Mouse (Mus musculus) liver, embryonic 14.5 days (tissue): ENCODE results near the gene Inpp5a. TPM values are rescaled to one million over a fixed set of nuclear protein-coding genes. Genes with fewer than 3 reads are reported as not detected.

Experiments
- ATAC-seq: fragments of 200-750 bp; cut with Nextera tagmentation; 2 replicates; pipeline ENCODE4 v1.8.0; 2017; ENCODE audit warnings: moderate number of reproducible peaks, mild to moderate bottlenecking, moderate library complexity; ENCODE audit not compliant: insufficient read depth
- DNase-seq, 3 experiments: peaks; one replicate each; pipeline ENCODE4 v3.0.0-alpha.2; 2012 to 2013; ENCODE audit warnings: low read depth in 3 of 3, low spot score in 3 of 3
- H3K27ac ChIP-seq: fragments of 300-500 bp; sonication (generic); 2 replicates; pipeline ENCODE4 v1.5.1; 2014; ENCODE audit warnings: moderate library complexity, mild to moderate bottlenecking, control low read depth, inconsistent platforms
- H3K27me3 ChIP-seq: fragments of 300-500 bp; sonication (generic); 2 replicates; pipeline ENCODE4 v1.6.1; 2014; ENCODE audit warnings: mild to moderate bottlenecking, low read length, moderate library complexity; ENCODE audit not compliant: control insufficient read depth, insufficient read depth
- H3K36me3 ChIP-seq: fragments of 300-500 bp; sonication (generic); replicated peaks from 2 replicates; pipeline ENCODE4 v1.6.1; 2014; ENCODE audit warnings: low read depth; ENCODE audit not compliant: control insufficient read depth, insufficient read depth
- H3K4me1 ChIP-seq, 2 experiments: fragments of 200-500 bp in 1 of 2; fragments of 300-500 bp in 1 of 2; sonication (generic) in 1 of 2; replicated peaks; 2 replicates each; pipeline ENCODE4 v1.6.1; 2012 to 2014; ENCODE audit warnings: antibody characterized with exemption in 1 of 2, inconsistent platforms in 1 of 2, low read length in 1 of 2; ENCODE audit not compliant: control insufficient read depth in 2 of 2, insufficient read depth in 2 of 2
- H3K4me2 ChIP-seq: fragments of 300-500 bp; sonication (generic); 2 replicates; pipeline ENCODE4 v1.6.1; 2014; ENCODE audit warnings: low read depth, mild to moderate bottlenecking, control low read depth, moderate library complexity
- H3K4me3 ChIP-seq, 2 experiments: fragments of 200-500 bp in 1 of 2; fragments of 300-500 bp in 1 of 2; sonication (generic) in 1 of 2; 2 replicates each; pipeline ENCODE4 v1.5.1; 2012 to 2014; ENCODE audit warnings: low read depth in 2 of 2, low read length in 2 of 2, mild to moderate bottlenecking in 2 of 2, control low read depth in 1 of 2, inconsistent platforms in 1 of 2, moderate library complexity in 1 of 2; ENCODE audit not compliant: insufficient read depth in 1 of 2
- H3K9ac ChIP-seq: fragments of 300-500 bp; sonication (generic); replicated peaks from 2 replicates; pipeline ENCODE4 v1.6.1; 2014; ENCODE audit warnings: mild to moderate bottlenecking, control low read depth, moderate library complexity
- H3K9me3 ChIP-seq: fragments of 300-500 bp; sonication (generic); 2 replicates; pipeline ENCODE4 v1.6.1; 2016; ENCODE audit warnings: low read length, mixed read lengths; ENCODE audit not compliant: control insufficient read depth
- CTCF ChIP-seq: IDR thresholded peaks from 2 replicates; pipeline ENCODE4 v1.5.1; 2016; ENCODE audit warnings: antibody characterized with exemption, low read depth, control low read depth
- EP300 ChIP-seq: IDR thresholded peaks from 2 replicates; pipeline ENCODE4 v1.6.1; 2016; ENCODE audit warnings: antibody characterized with exemption, low read depth
- WGBS: fragments of 180-500 bp; shearing (Covaris S2); extraction: QIAGEN DNeasy Blood & Tissue Kit; methylation state at CpG from one replicate; pipeline ENCODE4 v1.1.7; 2014; ENCODE audit not compliant: insufficient replicate concordance; 5-methylcytosine and 5-hydroxymethylcytosine counted together
- polyA plus RNA-seq, 2 experiments: library from polyadenylated mRNA; depleted of rRNA in 1 of 2; stranded (reverse) in 1 of 2; unstranded in 1 of 2; fragments of >200 nt; fragmentation: Nextera tagmentation in 1 of 2; extraction: Ambion mirVana in 1 of 2; gene quantifications; 2 replicates each; pipeline versions ENCODE4 v1.2.1 to v1.2.3; 2012 to 2014

The Inpp5a gene
- polyA plus RNA-seq, 2 experiments: 2.4 to 3.5 TPM

GRCm38 (mm10) chr7:139566533-139566932 is 177.6 kb downstream of the Inpp5a start:
- Histone ChIP-seq H3K4me3 (no peak overlapping the region), H3K36me3 (no peaks in the 10 kb centered on the region), H3K27me3 (no peaks in the 10 kb centered on the region), H3K4me1 (no peaks in the 10 kb centered on the region), H3K4me2 (no peak overlapping the region), H3K9me3 (no peaks in the 10 kb centered on the region), H3K9ac (no peak overlapping the region), H3K27ac (no peak overlapping the region)
- WGBS: 16% methylated on average over 8 of the region's 8 CpGs
- ATAC-seq: no peak
- no peak for TF ChIP-seq EP300
- no peak for TF ChIP-seq CTCF
- DNase-seq: no peak

DNA sequence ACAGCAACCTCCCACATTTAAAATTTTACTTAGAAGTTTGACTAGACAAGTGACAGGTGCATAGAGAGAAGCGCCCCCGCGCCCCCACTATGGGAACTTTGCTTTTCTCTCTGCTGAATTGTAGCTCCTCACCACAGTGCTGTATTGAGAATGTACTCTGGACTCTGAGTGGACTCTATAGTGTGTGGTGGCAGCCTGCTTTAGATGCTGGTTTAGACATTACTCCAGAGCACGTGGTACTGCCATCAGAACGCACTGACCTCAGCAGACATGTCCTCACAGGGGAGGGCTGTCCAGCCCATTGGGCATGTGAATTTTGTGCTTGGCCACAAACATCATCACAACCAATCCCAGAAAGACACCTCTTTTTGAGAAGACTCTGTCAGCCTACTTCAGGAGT is 181.9 kb downstream of the Inpp5a start:
- no peak overlapping the region for H3K4me3 ChIP-seq
- no peaks in the 10 kb centered on the region for H3K4me1 ChIP-seq
- WGBS: 77% methylated on average over 5 of the region's 5 CpGs
- no peaks in the 10 kb centered on the region for H3K9me3 ChIP-seq
- H3K36me3 ChIP-seq: no peaks in the 10 kb centered on the region
- H3K9ac ChIP-seq: no peak overlapping the region
- H3K27me3 ChIP-seq: no peaks in the 10 kb centered on the region
- TF ChIP-seq EP300 (no peak), CTCF (no peak)
- no peak for ATAC-seq
- H3K27ac ChIP-seq: no peak overlapping the region
- no peak overlapping the region for H3K4me2 ChIP-seq
- no peak for DNase-seq

GRCm38 (mm10) chr7:139572665-139573064 is 183.8 kb downstream of the Inpp5a start:
- WGBS: 42% methylated on average over 3 of the region's 3 CpGs
- Histone ChIP-seq H3K4me1 (no peaks in the 10 kb centered on the region), H3K9ac (no peak overlapping the region), H3K4me3 (no peak overlapping the region), H3K36me3 (no peaks in the 10 kb centered on the region), H3K27me3 (no peaks in the 10 kb centered on the region), H3K4me2 (no peak overlapping the region), H3K27ac (no peak overlapping the region), H3K9me3 (no peaks in the 10 kb centered on the region)
- TF ChIP-seq EP300 (no peak), CTCF (no peak)
- no peak for ATAC-seq
- no peak for DNase-seq

DNA sequence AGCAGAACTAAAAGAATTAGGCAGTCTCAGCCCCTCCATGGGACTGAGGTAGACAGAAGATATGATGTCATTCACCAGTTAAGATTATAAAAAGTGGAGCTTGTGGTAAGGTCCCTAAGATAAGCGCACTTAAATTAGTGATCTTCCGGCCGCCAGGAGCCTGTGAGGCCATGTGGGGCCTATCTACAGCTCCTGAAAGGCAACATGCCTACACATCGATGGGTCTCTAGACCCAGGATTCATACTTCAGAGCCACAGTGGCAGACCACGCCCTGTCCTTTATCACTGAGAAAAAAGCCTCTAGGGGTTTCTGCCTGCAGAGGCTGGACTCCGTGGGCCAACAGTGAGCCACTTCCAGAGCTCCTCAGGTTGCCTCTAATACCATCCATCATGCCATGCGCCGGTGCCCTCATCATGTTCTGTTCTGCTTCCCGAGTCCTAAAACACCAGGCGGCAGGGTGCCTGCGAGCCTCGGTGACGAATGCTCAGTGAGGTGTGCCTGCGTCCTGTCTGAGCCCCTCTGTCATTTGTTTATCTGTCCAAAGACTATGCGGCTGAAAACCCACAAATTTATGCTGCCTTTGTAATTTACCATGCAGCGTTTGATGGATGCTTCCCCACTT is 187.3 kb downstream of the Inpp5a start:
- no peak overlapping the region for H3K9ac ChIP-seq
- TF ChIP-seq CTCF: no peak
- TF ChIP-seq EP300: no peak
- WGBS: 54% methylated on average over 16 of the region's 16 CpGs
- H3K27me3 ChIP-seq: peaks cover 21% of the 10 kb centered on the region
- H3K4me2 ChIP-seq: no peak overlapping the region
- H3K27ac ChIP-seq: no peak overlapping the region
- H3K4me3 ChIP-seq: no peak overlapping the region
- DNase-seq (no peak), ATAC-seq (peak; percentile 37)
- no peaks in the 10 kb centered on the region for H3K9me3 ChIP-seq
- H3K36me3 ChIP-seq: no peaks in the 10 kb centered on the region
- no peaks in the 10 kb centered on the region for H3K4me1 ChIP-seq

DNA sequence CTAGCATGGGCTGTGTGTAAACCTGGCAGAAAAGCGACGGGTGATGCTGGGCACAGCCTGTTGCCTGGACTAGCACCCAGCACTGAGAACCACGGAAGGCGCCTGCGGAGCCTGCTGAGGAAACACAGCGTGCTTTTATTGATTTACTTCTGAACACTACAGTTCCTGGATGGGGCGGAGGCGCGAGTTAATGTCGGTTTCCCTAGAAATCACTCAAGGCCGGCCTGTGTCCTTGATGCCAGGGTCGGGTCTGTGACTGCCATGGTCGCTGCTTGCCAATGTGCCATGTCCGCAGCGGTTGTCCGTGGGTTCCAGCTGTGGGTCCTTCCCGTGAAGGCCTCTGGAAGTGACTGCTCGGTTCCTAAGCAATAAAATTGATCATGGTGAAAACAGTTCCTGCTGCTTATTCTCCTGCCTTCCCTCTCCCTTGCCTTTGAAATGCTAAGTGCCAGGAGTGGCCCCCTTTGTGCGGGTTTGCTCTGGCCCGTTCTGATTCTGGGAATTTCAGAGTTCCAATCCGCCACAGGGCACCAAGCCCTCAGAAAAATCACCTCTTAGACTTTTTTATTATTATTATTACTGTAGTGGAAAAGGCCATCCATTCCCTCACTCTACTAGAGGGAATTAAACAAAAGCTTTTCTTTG is 190.5 kb downstream of the Inpp5a start:
- WGBS: 69% methylated on average over 21 of the region's 21 CpGs

More for the DNA sequence above, 190.5 kb downstream of the Inpp5a start:
- no peak for ATAC-seq
- Histone ChIP-seq H3K9ac (no peak overlapping the region), H3K36me3 (no peaks in the 10 kb centered on the region), H3K27ac (no peak overlapping the region), H3K4me1 (no peaks in the 10 kb centered on the region), H3K4me2 (no peak overlapping the region), H3K9me3 (no peaks in the 10 kb centered on the region), H3K4me3 (no peak overlapping the region), H3K27me3 (peaks cover 53% of the 10 kb centered on the region)
- no peak for TF ChIP-seq CTCF
- TF ChIP-seq EP300: no peak
- no peak for DNase-seq
